Mouse (Mus musculus): ENCODE results near the gene Uck2.

Gene Uck2

DNA sequence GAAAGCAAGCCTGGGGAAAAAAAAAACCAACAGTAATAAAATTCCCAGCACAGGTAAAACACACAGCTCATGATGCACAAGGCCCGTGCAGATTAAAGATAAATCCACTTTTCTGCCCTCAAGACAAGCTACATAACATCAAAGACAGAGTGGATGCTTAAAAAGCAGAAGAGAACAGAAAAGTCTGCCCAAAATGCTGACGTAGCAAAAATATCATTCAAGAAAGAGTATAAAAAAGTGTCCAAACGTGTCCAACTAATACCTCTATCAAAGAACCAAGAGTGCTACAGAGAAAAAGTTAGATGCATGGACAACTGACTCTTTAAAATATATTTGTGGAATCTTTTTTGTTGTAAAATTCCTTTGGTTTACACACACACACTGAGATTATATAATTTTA, 69.7 kb downstream of the Uck2 start:
- DNase-seq (ENCODE audit: inconsistent age in 2 of 2, low spot score in 1 of 2), result no peak

DNA sequence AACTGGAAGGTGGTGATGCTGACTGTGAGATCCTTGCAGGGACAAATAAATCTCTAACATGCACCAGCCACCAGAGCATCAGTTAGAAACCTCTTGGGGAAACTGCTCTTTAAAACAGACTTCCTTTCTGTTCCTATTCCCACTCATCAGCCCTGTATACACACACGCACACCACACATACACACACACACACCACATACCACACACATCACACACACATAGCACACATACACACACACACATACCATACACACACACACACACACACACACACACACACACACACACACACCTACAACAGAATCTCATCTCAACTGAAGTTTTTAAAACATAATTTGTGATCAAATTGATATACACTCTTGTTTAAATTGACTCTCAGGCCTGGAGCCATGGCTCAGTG, 72.4 kb downstream of the Uck2 start:
- DNase-seq (ENCODE audit: inconsistent age in 2 of 2, low spot score in 1 of 2), result no peak

DNA sequence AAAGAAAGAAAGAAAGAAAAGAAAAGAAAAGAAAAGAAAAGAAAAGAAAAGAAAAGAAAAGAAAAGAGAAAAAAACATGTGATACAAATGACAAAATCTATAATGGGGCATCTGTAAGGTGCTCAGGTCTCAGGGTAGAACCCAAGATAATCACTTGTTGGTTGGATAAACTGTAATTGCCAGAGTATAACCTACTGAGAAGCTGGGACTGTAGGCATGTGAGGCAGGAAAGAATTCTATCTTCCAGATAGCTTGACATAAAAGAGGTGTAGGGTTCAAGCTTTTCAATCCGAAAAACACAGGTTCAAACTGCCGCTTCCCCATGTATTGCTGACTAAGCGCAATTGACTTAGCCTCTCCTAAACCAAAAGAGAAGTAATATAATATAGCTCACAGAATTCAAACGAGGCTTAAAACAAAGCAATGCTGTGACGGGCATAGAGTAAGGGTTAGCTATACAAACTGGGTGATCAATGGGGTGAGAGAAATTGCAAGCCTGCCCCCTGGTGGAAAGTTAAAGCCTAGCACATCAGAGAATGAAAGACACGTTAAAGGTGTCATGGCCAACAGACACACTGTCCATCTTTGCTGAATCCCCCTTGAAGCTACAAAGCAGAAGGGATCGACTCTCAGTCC, 73.0 kb downstream of the Uck2 start:
- peak; percentile 64 to 89 for DNase-seq (ENCODE audit: inconsistent age in 2 of 2, low spot score in 1 of 2)

DNA sequence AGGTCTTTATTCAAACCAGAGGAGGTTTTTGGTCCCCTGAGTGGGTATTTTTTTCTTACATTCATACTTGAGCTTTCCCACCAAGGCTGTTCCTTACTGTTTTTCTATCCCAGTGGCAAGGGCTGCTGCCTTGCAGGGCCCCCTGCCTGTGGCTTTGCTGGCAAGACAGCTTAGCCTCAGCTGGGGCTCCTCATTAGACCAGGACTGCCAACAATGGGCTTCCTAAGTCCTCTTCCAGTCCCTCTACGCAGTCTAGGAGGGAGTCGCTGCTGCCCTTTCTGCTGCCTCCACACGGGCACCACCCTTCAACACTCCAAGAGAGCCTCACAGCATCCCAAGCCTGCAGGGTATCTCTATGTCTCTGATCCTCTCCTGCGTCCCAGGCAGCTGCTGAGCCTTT, 76.3 kb downstream of the Uck2 start:
- DNase-seq (ENCODE audit: inconsistent age in 2 of 2, low spot score in 1 of 2), result no peak

DNA sequence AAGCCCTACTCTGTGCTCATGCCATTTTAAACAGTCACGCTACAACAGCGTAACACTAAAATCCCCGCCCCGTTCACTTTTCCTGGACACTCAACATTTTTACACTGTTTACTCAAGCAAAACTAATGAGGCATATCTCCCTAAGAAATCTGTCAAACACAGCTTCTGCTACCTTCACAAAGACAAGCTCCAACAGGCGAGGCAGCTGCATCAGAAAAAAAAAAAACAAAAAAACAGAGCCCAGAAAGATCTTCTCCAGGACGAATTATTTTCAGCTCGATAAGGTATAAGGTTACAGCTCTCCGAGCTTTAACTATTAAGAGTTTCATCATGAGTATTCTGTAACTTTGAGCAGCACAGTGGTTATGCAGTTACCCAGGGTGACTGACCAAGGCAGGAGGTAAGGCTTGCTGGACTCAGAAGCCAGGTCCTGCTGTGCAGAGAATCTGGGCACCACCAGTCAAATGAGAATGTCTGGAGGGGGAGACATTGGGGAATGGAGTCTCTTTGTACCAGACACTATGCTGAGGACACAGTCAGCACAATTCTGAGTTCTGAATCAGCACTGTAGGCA, 79.9 kb downstream of the Uck2 start:
- no peak for DNase-seq (ENCODE audit: inconsistent age in 2 of 2, low spot score in 1 of 2)

DNA sequence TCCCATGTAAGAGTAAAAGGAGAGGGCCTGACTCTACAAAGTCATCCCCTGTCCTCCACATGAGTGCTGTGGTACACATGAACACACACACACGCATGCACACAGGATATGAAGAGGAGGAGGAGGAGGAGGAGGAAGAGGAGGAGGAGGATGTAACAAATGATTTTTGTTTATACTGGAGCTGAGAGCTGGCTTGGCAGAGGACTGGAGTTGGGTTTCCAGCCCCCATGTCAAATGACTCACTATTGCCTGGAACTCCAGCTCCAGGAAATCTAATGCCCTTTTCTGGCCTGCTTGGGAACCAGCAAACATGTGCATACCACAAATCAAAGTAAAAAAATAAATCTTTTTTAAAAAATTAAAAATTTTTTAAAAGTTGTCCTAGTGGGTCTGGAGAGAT, 80.7 kb downstream of the Uck2 start:
- peak in 1 of 2 experiments; percentile 31 for DNase-seq (ENCODE audit: inconsistent age in 2 of 2, low spot score in 1 of 2)

DNA sequence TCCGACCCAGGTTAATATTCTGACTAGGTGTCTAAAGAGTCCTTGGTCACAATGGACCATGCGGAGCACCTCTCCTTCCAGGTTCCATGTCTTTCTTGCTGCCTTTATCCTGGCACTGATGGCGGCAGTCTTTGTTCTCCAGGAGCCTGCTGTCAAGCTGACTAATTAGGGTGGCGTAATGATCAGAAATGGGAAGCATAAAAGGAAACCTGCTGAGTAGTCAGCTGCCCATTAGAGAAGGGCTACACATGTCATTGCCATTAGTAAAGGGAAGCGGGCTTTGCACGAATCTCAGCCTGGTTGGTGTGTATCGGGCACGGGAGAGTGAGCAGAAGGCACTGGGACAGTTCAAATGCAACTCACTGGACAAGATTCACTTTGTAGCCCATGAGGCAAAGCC, 90.4 kb downstream of the Uck2 start:
- no peak for DNase-seq (ENCODE audit: inconsistent age in 2 of 2, low spot score in 1 of 2)

DNA sequence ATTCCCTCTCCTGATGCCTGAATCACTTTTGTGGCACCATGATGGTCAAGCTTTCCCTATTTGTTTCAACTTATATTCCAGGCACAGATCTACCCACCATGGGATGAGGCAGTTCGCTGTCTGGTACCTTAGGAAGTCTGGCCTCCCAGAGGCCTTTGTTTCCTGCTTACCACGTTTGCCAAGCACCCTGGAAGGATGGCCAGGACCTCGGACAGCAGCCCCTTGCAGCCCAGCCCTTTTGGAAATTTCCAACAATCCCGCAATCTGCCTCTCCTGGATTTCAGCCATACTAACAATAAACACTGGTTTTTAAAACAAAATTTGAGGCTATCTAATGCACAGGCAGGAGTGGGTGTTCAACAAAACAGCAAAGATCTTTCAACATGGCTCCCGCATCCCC, 97.3 kb downstream of the Uck2 start:
- peak in 1 of 2 experiments; percentile 33 for DNase-seq (ENCODE audit: inconsistent age in 2 of 2, low spot score in 1 of 2)

DNA sequence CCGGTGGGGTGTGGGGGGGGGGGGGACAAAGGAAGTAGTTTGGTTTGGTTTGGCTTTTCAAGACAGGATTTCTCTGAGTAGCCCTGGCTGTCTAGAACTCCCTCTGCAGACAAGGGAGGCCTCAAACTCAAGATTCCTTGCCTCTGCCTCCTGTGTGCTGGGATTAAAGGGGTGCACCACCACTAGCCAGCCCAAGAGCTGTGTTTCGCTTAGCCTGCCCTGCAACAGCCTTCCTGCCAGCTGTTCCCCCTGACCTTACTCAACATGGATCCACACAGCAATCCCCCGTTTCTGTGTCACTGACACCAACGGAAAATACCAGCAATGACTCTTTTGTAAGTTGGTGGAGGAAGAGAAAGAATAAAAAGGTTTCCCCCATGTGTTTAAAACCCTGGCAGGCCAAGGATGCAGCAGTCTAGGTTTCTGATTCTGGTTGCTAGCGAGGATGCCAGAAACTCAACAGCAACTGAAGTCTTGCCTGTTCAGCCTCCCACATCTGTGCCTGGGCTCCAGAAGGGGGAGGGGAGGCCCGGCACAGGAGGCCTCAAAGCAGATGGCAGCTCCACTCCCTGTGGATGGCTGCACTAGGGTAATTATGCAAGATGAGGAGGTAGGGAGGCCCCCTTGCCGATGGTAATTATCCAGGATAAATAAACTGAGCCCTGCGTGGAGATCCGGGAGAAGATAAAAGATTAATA, 103.1 kb downstream of the Uck2 start:
- DNase-seq (ENCODE audit: inconsistent age in 2 of 2, low spot score in 1 of 2), result no peak
